Mouse (Mus musculus): Measurements from ENCODE around the gene Tmem52b. TPM values are rescaled to one million over a fixed set of nuclear protein-coding genes. Genes with fewer than 3 reads are reported as not detected.
"Not testable (repeated sequence)": the region's sequence is repeated elsewhere in the genome, so short reads cannot be mapped to it uniquely, and the experiment has no call there.

Gene Tmem52b
- not detected in 2 replicates for polyA plus RNA-seq (2015; fragmentation: Nextera tagmentation; extraction: Ambion mirVana)

- ATAC-seq, result no peak
- no peak within 1 kb of the TSS for H3K4me3 ChIP-seq (ENCODE audit: low read length)
- H3K9ac ChIP-seq (ENCODE audit: low read depth, low read length), result no peak within 1 kb of the TSS
- no peaks in the 10 kb centered on the region for H3K4me1 ChIP-seq (ENCODE audit: control insufficient read depth, insufficient read depth, low read depth, low read length)
- no peak within 1 kb of the TSS for H3K27ac ChIP-seq (ENCODE audit: low read depth, low read length)
- H3K27me3 ChIP-seq (replicated peaks; ENCODE audit: control insufficient read depth, insufficient read depth, low read length), result no peaks in the 10 kb centered on the region
- WGBS, result 78% methylated on average over 3 of the region's 3 CpGs
- no peak within 1 kb of the TSS for H3K4me2 ChIP-seq (ENCODE audit: low read length)
- no peaks in the 10 kb centered on the region for H3K9me3 ChIP-seq (ENCODE audit: control insufficient read depth, low read length)
- no peaks in the 10 kb centered on the region for H3K36me3 ChIP-seq (ENCODE audit: control insufficient read depth, insufficient read depth, low read length)
Observed at GRCm38 (mm10) chr6:129512367-129512766, at the start of gene Tmem52b. Gene Tmem52b, plus strand, starts transcription at chr6:129512555.

- WGBS, result 90% methylated on average over 6 of the region's 6 CpGs
- no peaks in the 10 kb centered on the region for H3K4me1 ChIP-seq (ENCODE audit: control insufficient read depth, insufficient read depth, low read depth, low read length)
- ATAC-seq, result no peak
- no peak overlapping the region for H3K4me2 ChIP-seq (ENCODE audit: low read length)
- H3K9ac ChIP-seq (ENCODE audit: low read depth, low read length), result no peak overlapping the region
- no peak overlapping the region for H3K27ac ChIP-seq (ENCODE audit: low read depth, low read length)
- H3K36me3 ChIP-seq (ENCODE audit: control insufficient read depth, insufficient read depth, low read length), result no peaks in the 10 kb centered on the region
- no peaks in the 10 kb centered on the region for H3K27me3 ChIP-seq (replicated peaks; ENCODE audit: control insufficient read depth, insufficient read depth, low read length)
- no peaks in the 10 kb centered on the region for H3K9me3 ChIP-seq (ENCODE audit: control insufficient read depth, low read length)
- H3K4me3 ChIP-seq (ENCODE audit: low read length), result no peak overlapping the region
Observed at GRCm38 (mm10) chr6:129471386-129471785, 41.0 kb upstream of the Tmem52b start.

GRCm38 (mm10) chr6:129472627-129473026 is 39.7 kb upstream of the Tmem52b start:
- no peak overlapping the region for H3K9ac ChIP-seq (ENCODE audit: low read depth, low read length)
- no peak overlapping the region for H3K4me3 ChIP-seq (ENCODE audit: low read length)
- no peaks in the 10 kb centered on the region for H3K27me3 ChIP-seq (replicated peaks; ENCODE audit: control insufficient read depth, insufficient read depth, low read length)
- H3K4me2 ChIP-seq (ENCODE audit: low read length), result no peak overlapping the region
- 89% methylated on average over 5 of the region's 5 CpGs for WGBS
- ATAC-seq, result no peak
- no peak overlapping the region for H3K27ac ChIP-seq (ENCODE audit: low read depth, low read length)
- no peaks in the 10 kb centered on the region for H3K9me3 ChIP-seq (ENCODE audit: control insufficient read depth, low read length)
- no peaks in the 10 kb centered on the region for H3K4me1 ChIP-seq (ENCODE audit: control insufficient read depth, insufficient read depth, low read depth, low read length)
- H3K36me3 ChIP-seq (ENCODE audit: control insufficient read depth, insufficient read depth, low read length), result no peaks in the 10 kb centered on the region

GRCm38 (mm10) chr6:129476404-129477126 is 35.8 kb upstream of the Tmem52b start:
- peaks cover 3% of the 10 kb centered on the region; the same call in 1 of the 2 replicates for H3K4me1 ChIP-seq (ENCODE audit: control insufficient read depth, insufficient read depth, low read depth, low read length)
- H3K4me2 ChIP-seq (ENCODE audit: low read length), result no peak overlapping the region
- H3K4me3 ChIP-seq (ENCODE audit: low read length), result no peak overlapping the region
- no peak overlapping the region for H3K27ac ChIP-seq (ENCODE audit: low read depth, low read length)
- no peak overlapping the region for H3K9ac ChIP-seq (ENCODE audit: low read depth, low read length)
- ATAC-seq, result no peak
- no peaks in the 10 kb centered on the region for H3K9me3 ChIP-seq (ENCODE audit: control insufficient read depth, low read length)
- no peaks in the 10 kb centered on the region for H3K27me3 ChIP-seq (replicated peaks; ENCODE audit: control insufficient read depth, insufficient read depth, low read length)
- 37% methylated on average over 13 of the region's 13 CpGs for WGBS
- H3K36me3 ChIP-seq (ENCODE audit: control insufficient read depth, insufficient read depth, low read length), result no peaks in the 10 kb centered on the region

- 46% methylated on average over 8 of the region's 8 CpGs for WGBS
Observed at GRCm38 (mm10) chr6:129480089-129480958, 32.0 kb upstream of the Tmem52b start.

GRCm38 (mm10) chr6:129494924-129495323 is 17.4 kb upstream of the Tmem52b start:
- no peak overlapping the region for H3K9ac ChIP-seq (ENCODE audit: low read depth, low read length)
- ATAC-seq, result no peak
- no peak overlapping the region for H3K4me2 ChIP-seq (ENCODE audit: low read length)
- H3K36me3 ChIP-seq (ENCODE audit: control insufficient read depth, insufficient read depth, low read length), result no peaks in the 10 kb centered on the region
- H3K27ac ChIP-seq (ENCODE audit: low read depth, low read length), result no peak overlapping the region
- H3K27me3 ChIP-seq (replicated peaks; ENCODE audit: control insufficient read depth, insufficient read depth, low read length), result no peaks in the 10 kb centered on the region
- no peak overlapping the region for H3K4me3 ChIP-seq (ENCODE audit: low read length)
- WGBS, result 87% methylated on average over 4 of the region's 4 CpGs
- H3K4me1 ChIP-seq (ENCODE audit: control insufficient read depth, insufficient read depth, low read depth, low read length), result no peaks in the 10 kb centered on the region
- H3K9me3 ChIP-seq (ENCODE audit: control insufficient read depth, low read length), result no peaks in the 10 kb centered on the region

More at GRCm38 (mm10) chr6:129480089-129480958, 32.0 kb upstream of the Tmem52b start:
- Histone ChIP-seq H3K4me1 (ENCODE audit: control insufficient read depth, insufficient read depth, low read depth, low read length) (peaks cover 3% of the 10 kb centered on the region; the same call in 1 of the 2 replicates), H3K27me3 (replicated peaks; ENCODE audit: control insufficient read depth, insufficient read depth, low read length) (no peaks in the 10 kb centered on the region), H3K27ac (ENCODE audit: low read depth, low read length) (peak overlapping the region; percentile 73), H3K4me3 (ENCODE audit: low read length) (no peak overlapping the region), H3K9me3 (ENCODE audit: control insufficient read depth, low read length) (no peaks in the 10 kb centered on the region), H3K36me3 (ENCODE audit: control insufficient read depth, insufficient read depth, low read length) (no peaks in the 10 kb centered on the region), H3K4me2 (ENCODE audit: low read length) (peak overlapping the region; percentile 12), H3K9ac (ENCODE audit: low read depth, low read length) (no peak overlapping the region)
- ATAC-seq, result peak; percentile 94

GRCm38 (mm10) chr6:129497345-129498218 is 14.8 kb upstream of the Tmem52b start:
- Histone ChIP-seq H3K4me2 (ENCODE audit: low read length) (no peak overlapping the region), H3K4me3 (ENCODE audit: low read length) (no peak overlapping the region), H3K27me3 (replicated peaks; ENCODE audit: control insufficient read depth, insufficient read depth, low read length) (no peaks in the 10 kb centered on the region), H3K27ac (ENCODE audit: low read depth, low read length) (no peak overlapping the region), H3K9me3 (ENCODE audit: control insufficient read depth, low read length) (no peaks in the 10 kb centered on the region), H3K4me1 (ENCODE audit: control insufficient read depth, insufficient read depth, low read depth, low read length) (no peaks in the 10 kb centered on the region), H3K36me3 (ENCODE audit: control insufficient read depth, insufficient read depth, low read length) (no peaks in the 10 kb centered on the region), H3K9ac (ENCODE audit: low read depth, low read length) (no peak overlapping the region)
- WGBS, result 90% methylated on average over 3 of the region's 3 CpGs
- no peak for ATAC-seq

- 100% methylated on average over 1 of the region's 1 CpGs for WGBS
Observed at GRCm38 (mm10) chr6:129499516-129499915, 12.8 kb upstream of the Tmem52b start.

More at GRCm38 (mm10) chr6:129499516-129499915, 12.8 kb upstream of the Tmem52b start:
- H3K4me2 ChIP-seq (ENCODE audit: low read length); H3K27ac ChIP-seq (ENCODE audit: low read depth, low read length); H3K27me3 ChIP-seq (replicated peaks; ENCODE audit: control insufficient read depth, insufficient read depth, low read length); ATAC-seq; H3K36me3 ChIP-seq (ENCODE audit: control insufficient read depth, insufficient read depth, low read length); H3K4me1 ChIP-seq (ENCODE audit: control insufficient read depth, insufficient read depth, low read depth, low read length); H3K9me3 ChIP-seq (ENCODE audit: control insufficient read depth, low read length); H3K9ac ChIP-seq (ENCODE audit: low read depth, low read length); H3K4me3 ChIP-seq (ENCODE audit: low read length): not testable (repeated sequence)

Measured in hindbrain, embryonic 16.5 days (tissue).